Mouse (Mus musculus) spleen, postnatal 10 days (tissue): Measurements from ENCODE around the gene Etfdh.
"Not testable (repeated sequence)": the region's sequence is repeated elsewhere in the genome, so short reads cannot be mapped to it uniquely, and the experiment has no call there.

Source experiments
- DNase-seq, 2 experiments: peaks; one replicate each; pipeline ENCODE4 v3.0.0; 2021 to 2022; ENCODE audit warnings: low spot score in 2 of 2

Gene Etfdh

GRCm38 (mm10) chr3:79577606-79578005 is 51.7 kb downstream of the Etfdh start:
- no peak for DNase-seq

- DNase-seq = no peak
Observed at GRCm38 (mm10) chr3:79576865-79577264, 52.4 kb downstream of the Etfdh start.

GRCm38 (mm10) chr3:79576468-79576816 is 52.9 kb downstream of the Etfdh start:
- DNase-seq = no peak

- DNase-seq = no peak
Observed at GRCm38 (mm10) chr3:79575576-79576467, 53.5 kb downstream of the Etfdh start.

GRCm38 (mm10) chr3:79574336-79574735 is 55.0 kb downstream of the Etfdh start:
- no peak for DNase-seq

GRCm38 (mm10) chr3:79573376-79573775 is 55.9 kb downstream of the Etfdh start:
- not testable (repeated sequence) for DNase-seq

- no peak for DNase-seq
Observed at GRCm38 (mm10) chr3:79572399-79572798, 56.9 kb downstream of the Etfdh start.

GRCm38 (mm10) chr3:79569351-79569681 is 60.0 kb downstream of the Etfdh start:
- DNase-seq = no peak

GRCm38 (mm10) chr3:79568629-79569350 is 60.5 kb downstream of the Etfdh start:
- DNase-seq = peak in 1 of 2 experiments; percentile 42

- peak; percentile 87 to 89 for DNase-seq
Observed at GRCm38 (mm10) chr3:79567703-79568362, 61.5 kb downstream of the Etfdh start, which contains the start of gene Fnip2. Gene Fnip2 (minus strand): TSS chr3:79567796.

GRCm38 (mm10) chr3:79566716-79567691 is 62.3 kb downstream of the Etfdh start:
- DNase-seq = peak; percentile 64 to 67

GRCm38 (mm10) chr3:79564875-79565606 is 64.3 kb downstream of the Etfdh start:
- DNase-seq = no peak

GRCm38 (mm10) chr3:79563511-79563910 is 65.8 kb downstream of the Etfdh start:
- no peak for DNase-seq

GRCm38 (mm10) chr3:79561784-79562715 is 67.2 kb downstream of the Etfdh start:
- no peak for DNase-seq

GRCm38 (mm10) chr3:79560555-79560954 is 68.7 kb downstream of the Etfdh start:
- DNase-seq = no peak

GRCm38 (mm10) chr3:79559773-79560045 is 69.6 kb downstream of the Etfdh start:
- no peak for DNase-seq

GRCm38 (mm10) chr3:79559021-79559772 is 70.1 kb downstream of the Etfdh start:
- no peak for DNase-seq

- no peak for DNase-seq
Observed at GRCm38 (mm10) chr3:79555061-79555460, 74.2 kb downstream of the Etfdh start.
